Mouse (Mus musculus) T-cell, adult 2 months (primary cell): ENCODE results near the gene Kif22.
"Not testable (repeated sequence)": the region's sequence is repeated elsewhere in the genome, so short reads cannot be mapped to it uniquely, and the experiment has no call there.

Source experiments
- DNase-seq: peaks from one replicate; pipeline ENCODE4 v3.0.0; 2022; ENCODE audit warnings: low spot score

Gene Kif22

DNA sequence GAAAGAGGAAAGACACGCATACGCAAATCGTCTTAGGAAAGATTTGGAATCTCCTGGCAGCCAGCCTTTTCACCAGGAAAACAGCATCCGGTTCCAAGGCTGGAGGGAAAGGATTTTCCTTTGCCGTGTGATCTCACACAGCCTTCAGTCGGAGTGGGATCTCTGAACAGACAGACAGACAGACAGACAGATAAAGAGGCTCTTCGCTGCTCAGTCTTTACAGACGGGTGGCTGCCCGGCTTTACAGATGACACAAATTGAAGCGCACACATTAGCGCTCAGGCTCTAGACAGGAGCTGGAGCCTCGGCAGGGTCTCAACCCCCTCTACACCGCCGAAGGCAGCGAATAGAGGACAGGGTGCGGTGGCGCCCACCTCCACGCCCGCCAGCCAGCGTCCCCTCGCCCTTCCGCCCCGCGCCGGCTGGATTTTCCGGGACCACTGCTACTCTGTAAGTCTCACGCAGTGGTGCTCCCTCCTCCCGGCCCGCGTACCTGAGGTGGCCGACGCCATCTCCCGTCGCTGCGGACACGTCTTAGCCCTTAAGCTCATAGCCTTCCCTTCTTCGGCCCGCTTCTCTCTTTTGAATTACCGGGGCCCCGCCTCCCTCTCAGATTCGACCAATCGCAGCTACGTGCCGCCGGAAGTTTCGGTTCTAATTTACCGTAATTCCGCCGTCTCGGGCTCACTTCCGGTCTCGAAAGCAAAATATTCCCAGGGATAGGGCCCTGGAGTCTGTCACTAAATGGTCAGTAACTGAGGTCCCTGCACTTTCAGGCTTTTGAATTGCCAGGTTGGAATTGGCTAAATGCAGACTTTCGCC lies at the start of gene Kif22:
Kif22 (minus strand) TSS at position 621 of the 822 bp plus-strand sequence.
- DNase-seq: peak; percentile 76

DNA sequence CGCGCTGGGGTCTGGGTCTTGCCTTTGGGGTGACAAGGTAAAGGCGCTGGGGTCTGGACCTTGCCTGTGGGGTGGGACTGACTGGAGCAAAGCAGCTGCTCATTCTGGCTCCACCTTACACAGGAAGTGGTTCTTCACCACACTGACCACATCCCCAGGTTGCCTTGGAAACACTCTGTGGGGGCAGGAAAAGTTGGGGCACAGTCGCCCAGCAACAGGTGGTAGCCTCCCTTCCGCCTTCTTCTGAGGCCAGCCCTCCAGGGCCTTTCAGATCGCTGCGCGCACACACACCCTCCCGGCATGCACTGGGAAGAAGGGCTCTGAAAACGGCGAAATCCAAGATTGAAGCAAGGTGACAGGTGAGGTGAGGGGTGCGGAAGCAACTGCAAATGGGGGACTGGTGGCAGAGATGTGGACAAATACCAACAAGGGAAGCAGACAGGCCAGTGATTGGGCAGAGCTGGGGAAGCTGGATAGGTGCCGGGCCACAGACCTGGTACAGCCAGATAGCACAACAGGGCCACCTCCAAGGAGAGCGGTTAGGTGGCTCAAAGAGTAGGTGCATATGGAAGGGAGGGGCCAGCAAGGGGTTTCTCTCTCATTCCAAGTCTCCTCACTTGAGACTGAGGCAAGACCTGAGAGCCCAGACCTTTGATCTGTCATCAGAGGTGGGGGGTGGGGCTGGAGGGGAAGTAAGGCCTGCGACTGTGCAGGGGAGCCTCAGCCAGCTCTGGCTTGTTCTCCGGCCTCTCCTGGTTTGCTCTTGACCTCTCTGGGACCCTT lies 49.0 kb upstream of the Kif22 start, which contains the start of gene AI467606:
AI467606 (plus strand) TSS at position 246 of the 783 bp plus-strand sequence.
- peak; percentile 99 for DNase-seq

DNA sequence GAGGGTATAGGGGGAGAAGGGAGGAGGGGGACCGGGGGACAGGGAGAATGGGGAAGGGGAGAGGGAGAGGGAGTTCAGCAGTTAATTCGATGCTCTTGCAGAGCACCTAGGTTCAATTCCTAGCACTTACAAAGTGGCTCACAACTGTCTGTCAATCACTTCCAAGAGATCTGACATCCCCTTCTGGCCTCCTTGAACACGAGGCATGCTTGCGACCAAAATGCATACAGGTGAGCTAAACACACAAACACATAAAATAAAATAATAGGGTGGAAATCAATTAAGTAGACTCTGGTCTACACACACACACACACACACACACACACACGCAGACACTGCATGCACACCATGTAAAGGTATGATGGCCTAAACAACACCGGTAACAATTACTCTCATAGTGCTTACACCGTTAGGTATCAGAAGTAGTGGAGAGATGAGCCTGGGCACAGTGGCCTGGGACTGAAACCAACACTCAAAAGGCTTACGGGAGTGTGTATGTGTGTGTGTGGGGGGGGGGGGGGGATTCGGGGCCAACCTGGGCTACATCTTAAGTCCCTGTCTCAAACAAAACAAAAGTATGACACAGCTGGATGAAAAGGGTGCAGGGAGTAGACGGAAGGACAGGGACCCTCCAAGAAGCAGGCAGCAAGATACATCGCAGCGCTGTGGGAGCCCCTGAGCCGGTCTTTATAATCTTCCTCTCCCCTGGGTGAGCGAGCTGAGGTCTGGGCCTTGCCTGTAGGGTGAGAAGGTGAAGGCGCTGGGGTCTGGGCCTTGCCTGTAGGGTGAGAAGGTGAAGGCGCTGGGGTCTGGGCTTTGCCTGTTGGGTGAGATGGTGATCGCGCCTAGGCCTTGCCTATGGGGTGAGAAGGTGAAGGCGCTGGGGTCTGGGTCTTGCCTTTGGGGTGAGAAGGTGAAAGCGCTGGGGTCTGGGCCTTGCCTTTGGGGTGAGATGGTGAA lies 48.2 kb upstream of the Kif22 start:
- DNase-seq: no peak

DNA sequence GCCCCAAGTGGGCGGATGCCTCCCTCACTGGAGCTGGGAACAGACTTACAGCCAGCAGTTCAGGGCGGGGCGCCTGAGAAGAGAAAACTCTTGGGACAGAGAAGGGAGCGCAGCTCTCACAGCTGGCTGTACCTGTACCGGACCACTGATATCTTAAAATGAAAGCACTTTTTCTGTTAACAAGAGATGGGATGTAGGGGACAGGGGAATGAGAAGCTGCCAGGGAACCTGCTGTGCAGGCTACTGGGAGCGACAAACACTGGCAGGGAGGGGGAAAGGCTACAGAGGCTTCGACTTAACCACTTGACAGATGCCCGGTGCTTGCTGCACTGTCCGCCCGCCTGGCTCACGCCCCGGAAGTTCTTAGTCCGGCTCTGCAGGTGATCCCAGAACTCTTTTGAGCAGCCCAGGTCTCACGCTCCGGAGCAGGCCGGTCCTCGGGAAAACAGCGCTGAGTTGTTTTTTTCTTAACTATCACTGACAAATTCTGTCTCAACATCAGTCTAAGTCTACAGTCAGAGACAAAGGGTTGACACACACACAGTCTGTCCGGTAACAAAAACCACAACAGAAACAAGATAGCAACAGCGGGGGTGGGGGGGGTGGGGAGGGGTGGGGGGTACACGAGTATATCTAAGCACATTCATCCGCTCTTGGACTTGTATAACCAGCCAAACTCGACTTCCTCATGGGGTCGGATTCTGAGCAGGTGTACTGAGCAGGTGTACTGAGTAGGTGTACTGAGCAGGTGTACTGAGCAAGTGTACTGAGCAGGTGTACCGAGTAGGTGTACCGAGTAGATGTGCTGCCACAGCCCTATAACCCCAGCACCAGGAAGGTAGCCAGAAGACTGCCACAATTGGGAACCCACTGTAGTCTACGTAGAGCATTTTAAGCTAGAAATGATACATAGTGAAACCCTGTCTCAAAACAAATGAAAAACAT lies 46.9 kb upstream of the Kif22 start:
- no peak for DNase-seq

DNA sequence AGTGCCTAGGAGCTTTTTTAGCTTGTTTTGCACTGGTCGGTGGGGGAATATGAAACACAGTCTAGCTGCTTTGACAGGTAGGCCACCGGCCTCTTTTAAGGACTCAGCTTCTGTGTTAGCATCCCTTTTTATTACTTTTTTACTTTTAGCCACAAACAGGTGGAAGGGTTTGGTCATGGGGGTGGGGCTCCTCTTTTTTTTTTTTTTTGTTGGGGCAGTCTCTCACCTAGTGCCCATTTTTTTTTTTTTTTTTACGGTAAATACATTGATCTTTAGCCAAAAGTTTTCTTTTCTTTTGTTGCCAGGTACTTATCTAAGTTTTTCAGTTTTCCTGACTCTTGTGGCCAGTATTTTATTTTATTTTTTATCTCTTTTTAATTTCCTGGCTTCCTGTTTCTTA lies 45.8 kb upstream of the Kif22 start:
- DNase-seq: no peak

DNA sequence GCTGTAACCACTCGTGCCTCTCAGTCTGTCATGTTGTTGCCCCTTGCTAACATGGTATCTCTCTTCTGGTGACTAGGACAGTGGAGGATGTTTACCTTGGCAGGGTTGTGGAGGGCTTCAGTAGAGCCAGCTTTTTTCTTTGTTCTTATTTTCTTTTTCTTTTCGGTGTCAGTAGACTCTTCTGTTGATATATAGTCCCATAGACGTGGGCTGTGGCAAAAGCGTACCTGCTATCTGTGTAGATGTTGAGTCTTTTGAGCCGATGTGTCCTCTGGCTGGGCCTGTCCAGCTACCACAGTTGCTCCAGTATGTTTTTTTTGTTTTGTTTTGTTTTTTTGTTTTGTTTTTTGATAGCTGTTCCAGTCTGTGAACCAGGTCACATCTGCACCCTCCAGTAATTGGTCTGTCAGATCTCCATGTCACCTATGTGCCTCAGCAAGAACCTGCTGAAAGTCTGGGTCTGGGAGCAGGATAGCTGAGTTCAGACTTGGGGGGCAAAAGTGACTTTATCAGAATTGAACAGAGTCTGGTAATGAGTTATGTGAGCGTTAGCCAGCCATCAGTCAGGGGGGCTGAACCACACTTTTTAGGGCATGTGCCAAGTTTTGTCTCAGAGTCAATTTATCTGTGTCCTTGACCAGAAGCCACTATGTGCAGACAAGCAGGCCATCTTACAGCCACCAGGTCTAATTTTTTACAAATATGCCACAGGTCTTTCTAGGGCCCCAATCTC lies 45.2 kb upstream of the Kif22 start, which contains the start of gene Zg16:
Zg16 (minus strand) TSS at position 51 of the 733 bp plus-strand sequence.
- DNase-seq: not testable (repeated sequence)

DNA sequence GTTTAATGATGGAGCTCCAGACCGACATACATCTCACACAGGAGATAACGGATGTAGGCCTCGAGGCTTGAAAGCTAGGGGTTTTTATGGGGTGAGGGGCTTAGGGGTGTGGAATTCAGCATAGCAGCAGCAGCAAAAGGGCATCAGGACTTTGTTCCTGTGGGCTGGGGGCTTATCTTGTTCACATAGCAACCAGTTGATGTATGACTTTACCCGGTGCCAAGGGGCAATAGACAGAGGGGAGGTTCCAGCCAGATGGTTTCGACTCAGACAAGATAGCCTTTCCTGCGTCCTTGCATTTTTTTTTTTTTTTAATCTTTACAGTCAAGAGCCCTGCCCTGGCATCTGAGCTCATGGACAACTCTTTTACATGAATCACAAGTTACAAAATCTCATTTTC lies 43.5 kb upstream of the Kif22 start:
- DNase-seq: not testable (repeated sequence)

DNA sequence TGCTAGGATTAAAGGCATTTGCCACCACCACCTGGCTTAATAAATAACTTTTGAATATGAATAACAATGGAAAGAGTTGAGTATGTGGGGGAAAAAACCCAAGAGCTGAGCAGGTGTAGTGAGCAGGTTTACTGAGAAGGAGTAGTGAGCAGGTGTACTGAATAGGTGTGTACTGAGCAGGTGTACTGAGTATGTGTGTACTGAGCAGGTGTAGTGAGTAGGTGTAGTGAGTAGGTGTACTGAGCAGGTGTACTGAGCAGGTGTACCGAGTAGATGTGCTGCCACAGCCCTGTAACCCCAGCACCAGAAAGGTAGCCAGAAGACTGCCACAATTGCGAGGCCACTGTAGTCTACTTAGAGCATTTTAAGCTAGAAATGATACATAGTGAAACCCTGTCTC lies 42.5 kb upstream of the Kif22 start:
- DNase-seq: no peak

DNA sequence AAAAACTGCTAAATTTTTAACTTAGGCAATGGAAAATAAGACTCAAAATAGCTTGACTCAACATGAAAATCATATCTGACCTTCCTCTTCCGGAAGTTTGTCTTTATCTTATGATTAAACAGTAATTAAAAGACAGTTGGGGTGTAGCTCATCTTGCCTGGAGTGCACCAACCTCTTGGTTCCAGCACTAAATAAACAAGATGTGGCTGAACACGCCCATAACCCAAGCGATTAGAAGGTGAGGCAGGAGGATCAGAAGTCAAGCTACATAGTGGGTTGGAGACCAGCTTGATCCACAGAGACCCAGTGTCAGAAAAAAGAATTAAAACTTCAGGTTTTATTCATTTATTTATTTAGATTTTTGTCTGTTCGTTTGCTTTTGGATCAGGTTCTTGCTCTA lies 41.4 kb upstream of the Kif22 start:
- DNase-seq: no peak

DNA sequence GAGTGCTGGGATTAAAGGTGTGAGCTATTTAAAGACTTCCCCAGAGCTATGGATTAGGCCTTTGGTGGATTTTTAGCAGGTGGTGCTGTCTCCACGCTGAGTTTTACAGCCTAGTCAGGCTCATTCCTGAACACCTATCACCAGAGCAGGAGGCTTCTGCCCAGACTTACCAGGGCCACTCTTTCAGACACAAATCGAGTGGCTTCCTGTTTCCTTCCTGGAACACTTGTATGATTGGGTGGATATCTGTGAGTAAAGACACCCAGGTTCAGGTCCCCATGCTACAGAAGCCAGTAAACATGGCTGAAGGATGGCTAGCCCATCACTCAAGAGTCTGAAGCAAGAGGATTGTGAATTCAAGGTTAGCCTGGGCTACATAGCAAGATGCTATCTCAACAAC lies 40.7 kb upstream of the Kif22 start:
- no peak for DNase-seq

DNA sequence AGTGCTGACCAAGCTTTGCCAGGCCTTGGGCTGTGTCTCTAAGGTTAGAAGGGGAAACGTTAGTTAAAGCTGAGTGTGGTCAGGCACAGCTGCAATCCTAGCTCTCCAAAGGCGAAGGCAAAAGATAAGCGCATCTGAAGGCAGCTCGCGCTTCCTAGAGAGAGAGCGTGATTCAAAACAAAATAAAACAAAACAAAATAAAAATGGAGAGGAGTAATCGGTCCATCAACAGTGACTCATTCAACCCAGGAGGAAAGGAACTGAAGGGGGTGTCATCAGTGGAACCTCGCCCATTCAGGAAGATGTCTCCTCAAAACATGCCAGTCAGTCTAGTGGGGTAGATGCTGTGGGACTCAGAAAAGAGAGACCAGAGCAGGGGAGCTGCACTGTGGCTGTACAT lies 40.0 kb upstream of the Kif22 start:
- DNase-seq: no peak

DNA sequence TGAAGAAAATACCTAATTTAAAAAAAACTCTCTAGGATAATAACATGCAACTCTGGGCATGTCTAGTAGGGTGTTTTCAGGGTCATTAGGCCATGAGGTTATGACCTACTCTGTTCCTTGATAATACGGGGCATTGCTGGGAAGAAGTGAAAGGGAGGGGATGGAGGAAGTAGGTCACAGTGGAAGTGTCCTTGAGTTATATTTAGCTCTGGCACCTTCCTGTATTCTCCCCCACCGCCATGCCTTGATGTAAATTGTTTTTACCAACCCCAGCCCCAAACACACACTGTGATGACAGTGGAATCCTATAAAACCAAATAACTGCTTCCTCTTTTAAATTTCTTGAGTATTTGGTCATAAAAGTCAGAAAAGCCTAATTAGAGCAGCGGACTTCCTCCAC lies 37.8 kb upstream of the Kif22 start:
- no peak for DNase-seq

DNA sequence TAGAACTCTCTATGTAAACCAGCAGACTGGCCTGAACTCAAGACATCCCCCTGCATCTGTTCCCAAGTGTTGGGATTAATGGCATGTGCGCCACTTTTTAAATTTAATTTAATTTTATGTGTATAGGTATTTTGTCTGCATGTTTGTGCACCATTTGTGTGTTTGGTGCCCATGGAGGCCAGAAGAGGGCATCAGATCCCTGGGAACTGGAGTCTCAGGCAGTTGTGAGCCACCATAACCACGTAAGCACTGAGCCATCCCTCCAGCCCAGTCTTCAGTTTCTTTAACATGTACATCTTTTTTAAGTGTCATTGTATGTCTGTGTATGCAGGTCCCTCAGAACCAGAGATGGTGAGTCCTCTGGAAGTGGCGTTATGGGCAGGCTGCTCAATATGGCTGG lies 35.4 kb upstream of the Kif22 start:
- DNase-seq: peak; percentile 54

DNA sequence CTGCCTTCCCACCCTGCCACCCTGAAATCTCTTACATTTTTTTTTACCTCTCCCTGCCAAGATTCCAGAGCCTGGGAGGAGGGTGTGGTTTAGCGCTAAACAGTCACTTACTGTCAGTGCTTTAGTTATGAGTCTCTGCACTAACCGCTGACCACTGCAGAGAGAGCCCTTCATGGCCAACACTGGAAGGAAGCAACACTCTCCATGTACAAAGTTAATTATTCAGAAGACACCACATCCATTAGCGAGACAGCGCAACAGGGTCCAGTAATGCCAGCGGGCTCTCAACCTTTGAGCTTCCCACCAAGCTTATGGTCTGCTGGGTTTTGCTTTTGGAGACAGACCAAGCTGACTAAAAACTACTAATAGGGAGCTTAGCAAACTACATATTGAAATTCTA lies 33.9 kb upstream of the Kif22 start:
- no peak for DNase-seq

DNA sequence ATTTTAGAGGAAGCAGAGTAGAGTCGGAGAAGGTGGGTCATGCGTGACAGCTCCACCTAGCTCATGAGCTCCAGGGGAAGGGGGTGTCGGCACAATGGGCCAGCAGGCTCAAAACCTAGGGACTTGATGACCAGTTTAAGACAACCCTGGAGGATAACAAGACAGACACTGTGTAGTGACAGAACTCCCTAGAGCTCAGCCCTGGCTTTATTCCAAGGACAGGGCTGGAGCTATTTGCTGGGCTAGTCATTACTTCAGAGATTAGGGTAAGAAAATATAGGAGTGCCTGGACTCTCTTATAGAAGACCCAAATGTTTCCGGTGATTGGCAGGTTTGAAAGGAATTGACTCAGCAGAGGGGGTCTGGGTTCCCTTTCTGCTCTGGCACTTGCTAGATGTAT lies 30.9 kb upstream of the Kif22 start:
- DNase-seq: no peak

DNA sequence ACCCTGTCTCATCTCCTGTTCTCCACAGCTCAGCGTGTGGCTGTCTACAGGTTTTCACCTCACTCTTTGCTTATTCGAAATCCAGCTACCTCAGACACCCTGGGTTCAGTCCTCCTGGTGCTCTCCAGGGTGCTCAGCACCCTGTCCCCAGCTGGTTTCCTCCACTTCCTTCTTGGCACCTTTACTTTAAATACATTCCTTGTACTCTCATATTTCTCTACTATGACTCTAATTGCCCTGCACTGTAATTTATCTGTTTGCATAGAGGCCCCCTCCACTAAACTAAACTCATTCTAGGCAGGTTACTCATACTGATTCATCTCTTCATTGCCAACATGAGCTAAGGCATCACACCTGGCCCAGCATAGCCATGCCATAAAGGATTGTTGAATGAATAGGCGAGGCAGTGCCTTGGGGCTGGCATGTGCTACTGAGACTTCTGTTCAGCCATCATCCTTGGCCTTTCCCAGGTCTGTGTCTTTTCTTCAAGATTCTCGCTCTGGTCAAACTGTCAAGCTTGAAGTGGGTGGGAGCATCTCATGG lies 28.7 kb upstream of the Kif22 start:
- no peak for DNase-seq

DNA sequence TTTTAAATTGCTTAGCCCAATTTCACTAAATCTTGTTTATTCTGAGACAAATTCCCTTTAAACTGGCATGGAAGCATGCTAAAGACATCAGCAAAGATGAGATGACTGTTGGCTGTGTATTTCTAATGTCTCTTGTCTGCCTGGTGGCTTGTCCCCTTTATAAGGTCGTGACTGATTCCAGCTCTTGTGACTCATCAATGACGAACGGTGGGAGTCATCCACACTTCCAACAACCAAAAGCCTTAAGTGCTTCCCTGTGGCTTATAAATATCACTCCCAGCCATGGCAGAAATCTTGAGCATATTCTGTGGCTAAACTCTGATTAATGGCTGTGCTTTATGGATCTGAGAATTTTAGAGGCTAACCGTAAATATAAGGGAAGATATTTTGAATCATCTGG lies 24.0 kb upstream of the Kif22 start:
- no peak for DNase-seq

DNA sequence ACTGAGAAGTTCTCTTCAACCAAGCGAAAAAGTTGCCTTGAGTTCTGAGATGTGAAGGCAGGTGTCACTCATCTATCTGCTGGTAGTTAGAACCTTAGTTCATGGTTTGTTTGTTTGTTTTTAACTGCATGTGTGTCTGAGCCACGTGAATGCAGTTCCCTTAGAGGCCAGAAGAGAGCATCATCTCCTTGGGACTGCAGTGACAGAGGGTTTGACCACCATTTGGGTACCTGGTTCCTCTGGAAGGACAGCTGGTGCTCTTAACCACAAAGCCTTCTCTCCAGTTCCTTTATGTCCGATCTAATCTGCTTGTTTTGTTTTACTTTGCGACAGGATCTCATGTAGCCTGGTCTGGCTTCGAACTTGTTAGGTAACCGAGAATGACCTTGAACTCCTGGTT lies 23.3 kb upstream of the Kif22 start:
- DNase-seq: no peak

DNA sequence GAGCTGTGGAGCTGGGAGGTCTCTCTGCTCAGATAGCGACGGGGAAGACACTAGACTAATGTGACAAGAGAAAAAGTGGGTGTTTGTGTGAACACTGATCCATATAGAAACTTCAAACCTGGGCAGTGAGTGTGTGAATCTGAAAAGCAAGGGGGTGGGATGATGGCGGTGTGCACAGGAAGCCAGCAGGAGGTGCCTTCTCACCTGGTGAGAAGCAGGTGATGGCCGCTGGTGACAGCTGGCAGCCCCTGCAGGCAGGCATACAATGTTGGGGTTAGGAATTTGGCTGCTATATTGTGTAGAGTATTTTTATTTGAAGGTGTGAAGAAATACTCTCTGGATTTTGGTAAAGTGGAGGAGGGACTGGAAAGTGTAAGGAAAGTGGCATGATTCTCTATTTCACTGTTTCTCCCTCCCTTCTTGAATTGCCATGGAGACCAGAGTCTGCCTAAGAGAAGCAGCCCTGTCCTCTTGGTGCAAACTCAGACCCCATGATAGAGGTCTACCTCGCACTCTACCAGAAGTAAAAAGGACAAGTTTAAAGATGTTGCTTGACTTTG lies 12.8 kb upstream of the Kif22 start:
- peak; percentile 29 for DNase-seq

DNA sequence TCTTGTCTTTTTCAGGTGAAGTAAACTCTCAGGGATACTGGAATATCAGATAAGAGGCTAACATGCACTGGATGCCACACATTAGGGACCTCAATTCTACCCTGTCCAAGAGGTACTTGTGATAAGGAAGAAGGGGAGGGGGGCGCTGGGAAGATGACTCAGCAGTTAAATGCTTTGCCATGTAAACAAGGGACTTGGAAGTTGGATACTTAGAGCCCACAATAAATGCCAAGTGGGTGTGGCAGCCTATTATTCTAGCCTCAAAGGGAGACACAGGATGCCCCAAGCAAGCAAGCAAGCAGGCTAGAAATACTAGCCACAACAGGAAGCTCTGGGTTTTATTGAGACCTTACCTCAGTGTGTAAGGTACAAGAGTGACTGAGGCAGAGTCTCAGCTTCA lies 11.0 kb downstream of the Kif22 start:
- DNase-seq: peak; percentile 49
